Mouse (Mus musculus): ENCODE measurements around the gene Adcy3. TPM values are rescaled to one million over a fixed set of nuclear protein-coding genes. Genes with fewer than 3 reads are reported as not detected.

The Adcy3 gene
- total RNA-seq (2022): 1 to 10 TPM in 3 of 4 experiments, under 1 TPM in 1; 0.85 to 1.5 (median 1.3) TPM

DNA sequence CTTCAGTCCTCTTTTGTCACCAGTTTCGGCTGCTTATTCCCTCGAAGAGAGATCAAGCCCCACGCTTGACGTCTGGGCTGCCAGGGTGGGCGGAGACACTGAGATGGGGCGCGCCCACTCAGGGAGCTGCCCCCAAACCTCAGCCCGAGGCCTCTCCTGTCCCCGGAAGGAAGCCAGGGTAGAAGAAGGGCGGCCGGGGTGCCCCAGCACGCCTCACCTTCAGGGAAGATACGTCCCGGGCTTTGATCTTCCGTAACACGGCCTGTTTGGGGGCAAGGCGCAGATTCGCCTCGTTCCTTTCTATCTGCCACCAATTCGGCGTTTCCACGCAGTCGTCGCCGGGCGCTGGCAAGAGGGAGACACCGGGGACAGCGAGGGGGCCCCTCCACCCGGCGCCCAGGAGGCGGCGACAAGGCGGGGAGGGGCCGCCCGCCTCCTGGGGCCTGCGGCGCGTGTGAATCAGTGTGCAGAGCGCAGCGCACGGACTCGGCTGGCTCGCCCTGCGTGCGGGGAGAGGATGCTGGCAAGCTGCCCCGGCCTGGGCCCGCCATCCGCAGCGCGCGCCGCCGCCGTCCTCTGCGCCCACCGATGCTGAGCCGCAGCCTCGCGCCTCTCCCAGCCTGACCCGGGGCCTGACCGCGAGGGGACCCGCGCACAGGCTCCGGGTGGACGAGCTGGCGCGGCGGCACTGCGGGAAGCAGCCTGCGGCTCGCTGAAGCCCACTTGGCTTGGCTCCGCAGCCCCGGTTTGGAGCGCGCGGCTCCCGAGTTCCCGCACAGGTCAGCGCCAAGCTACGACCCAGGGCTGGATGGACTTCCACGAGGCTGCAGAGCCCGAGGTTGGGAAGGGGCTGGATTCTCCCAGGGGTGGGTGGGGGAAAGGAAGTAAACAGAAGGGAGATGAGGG, at the start of gene Adcy3:
Adcy3 (plus strand) TSS at position 163 of the 906 bp plus-strand sequence.
- peak in 1 of 2 experiments; percentile 36 for DNase-seq (ENCODE audit: low spot score in 2 of 2)

DNA sequence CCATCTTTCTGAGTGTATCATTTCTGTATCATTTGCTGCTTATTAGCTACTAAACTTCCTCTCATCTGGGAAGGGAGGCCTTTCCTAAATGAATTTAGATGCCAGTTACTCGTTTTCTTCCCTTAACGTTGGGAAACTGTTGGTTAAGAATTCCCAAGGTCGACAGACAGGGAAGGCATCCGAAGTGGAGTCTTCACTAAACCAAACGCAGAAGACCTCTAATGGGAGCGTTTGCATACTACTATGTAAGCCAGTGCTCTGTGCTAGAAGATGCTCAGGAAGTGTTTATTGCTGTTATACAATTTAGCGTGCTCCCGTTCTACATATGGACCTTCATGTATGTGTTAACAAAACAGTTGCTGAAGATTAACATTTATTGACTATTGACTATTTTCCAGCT, 49.5 kb upstream of the Adcy3 start:
- DNase-seq (ENCODE audit: low spot score in 2 of 2): no peak

DNA sequence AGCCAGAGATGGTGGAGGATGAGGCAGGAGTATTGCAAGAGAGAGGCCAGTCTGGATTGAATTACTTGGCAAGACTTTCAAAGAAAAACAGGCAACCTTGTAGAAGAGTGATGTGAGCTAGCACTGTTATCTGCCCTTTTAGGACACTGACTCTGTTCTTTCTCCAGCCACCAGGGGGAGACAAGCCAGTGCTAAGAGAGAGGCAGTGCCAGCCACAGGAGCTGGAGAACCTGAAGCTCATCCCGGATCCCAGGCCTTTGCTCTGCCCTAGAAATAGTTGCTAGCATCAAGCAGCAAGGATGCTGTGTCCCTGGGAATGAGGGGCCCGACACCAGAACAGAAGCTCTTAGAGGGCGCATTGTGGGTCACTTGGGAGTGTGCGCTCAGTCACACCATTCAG, 25.5 kb upstream of the Adcy3 start:
- peak; percentile 36 to 38 for DNase-seq (ENCODE audit: low spot score in 2 of 2)

DNA sequence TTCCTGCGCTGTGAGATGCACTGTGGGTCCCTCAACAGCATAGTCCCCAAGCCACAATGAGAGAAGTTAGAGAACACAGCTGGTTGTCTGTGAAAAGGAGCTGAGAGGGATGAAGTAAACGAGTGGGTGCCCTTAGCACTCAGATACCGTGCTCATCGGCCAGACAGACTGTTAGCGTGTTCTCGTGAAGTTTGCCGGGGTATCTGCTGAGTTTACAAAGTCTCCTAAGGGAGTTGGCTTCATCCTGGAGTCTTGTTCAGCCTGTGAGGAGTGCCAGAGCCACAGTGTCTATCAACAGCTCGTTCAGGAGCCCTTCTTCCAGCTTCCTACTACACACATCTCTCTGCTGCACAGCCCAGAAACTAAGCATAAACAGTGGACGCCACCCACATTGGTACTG, 16.8 kb upstream of the Adcy3 start:
- DNase-seq (ENCODE audit: low spot score in 2 of 2): no peak

DNA sequence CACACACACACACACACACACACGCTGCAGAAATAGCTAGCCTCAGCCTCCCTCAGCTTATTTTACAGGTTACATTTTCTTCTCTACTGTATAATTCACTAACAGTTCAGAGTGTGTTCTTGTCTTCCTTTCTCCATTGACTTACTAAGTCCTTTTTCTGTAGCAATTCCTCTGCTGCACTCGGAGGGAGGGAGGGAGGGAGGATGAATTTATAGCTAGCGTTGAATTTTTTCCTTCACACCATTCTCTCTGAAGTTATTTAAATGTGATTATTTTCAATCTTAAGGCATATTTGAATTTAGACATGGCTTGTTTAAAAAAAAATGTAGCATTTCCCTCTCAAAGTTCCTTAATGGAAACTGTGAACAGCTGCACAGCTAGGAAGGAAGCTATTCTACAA, 15.8 kb upstream of the Adcy3 start:
- no peak for DNase-seq (ENCODE audit: low spot score in 2 of 2)

DNA sequence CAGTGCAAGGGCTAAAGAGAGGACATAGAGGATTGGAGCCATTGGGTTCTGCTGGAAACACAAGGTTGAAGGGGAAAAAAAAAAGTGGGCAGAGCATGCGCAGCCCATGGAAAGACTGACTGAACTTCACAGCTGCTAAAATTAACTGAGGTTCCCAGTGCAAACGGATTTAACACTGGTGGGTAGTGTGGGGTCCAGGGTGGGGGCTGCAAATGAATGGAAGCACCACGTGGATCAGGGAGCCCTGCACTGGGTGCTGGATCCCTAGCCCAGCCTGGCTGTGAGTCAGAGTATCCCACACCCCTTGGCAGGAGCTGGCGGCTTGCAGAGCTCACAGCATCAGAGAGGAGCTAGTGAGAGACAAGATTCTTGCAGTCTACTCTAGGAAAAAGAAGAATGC, 15.3 kb upstream of the Adcy3 start:
- no peak for DNase-seq (ENCODE audit: low spot score in 2 of 2)

DNA sequence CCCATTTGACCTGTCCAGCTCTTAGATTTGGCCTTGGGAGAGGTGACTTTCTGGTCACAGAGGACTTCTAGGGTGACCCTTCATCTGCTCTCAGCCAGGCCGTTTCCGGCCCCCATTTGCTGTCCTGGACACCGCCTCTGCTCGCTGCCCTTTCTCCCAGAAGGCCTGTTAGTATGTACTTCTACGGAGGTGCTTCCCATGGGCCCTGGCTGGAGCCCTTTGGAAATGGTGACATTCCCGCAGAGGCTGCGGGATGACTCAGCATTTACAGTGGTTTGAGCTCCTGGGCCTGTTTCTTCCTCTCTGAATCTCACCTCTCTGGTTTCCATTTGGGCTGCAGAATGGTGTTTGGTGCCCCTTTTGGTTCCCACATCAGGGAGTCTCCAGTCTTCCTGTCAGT, 5.6 kb upstream of the Adcy3 start:
- DNase-seq (ENCODE audit: low spot score in 2 of 2): no peak

DNA sequence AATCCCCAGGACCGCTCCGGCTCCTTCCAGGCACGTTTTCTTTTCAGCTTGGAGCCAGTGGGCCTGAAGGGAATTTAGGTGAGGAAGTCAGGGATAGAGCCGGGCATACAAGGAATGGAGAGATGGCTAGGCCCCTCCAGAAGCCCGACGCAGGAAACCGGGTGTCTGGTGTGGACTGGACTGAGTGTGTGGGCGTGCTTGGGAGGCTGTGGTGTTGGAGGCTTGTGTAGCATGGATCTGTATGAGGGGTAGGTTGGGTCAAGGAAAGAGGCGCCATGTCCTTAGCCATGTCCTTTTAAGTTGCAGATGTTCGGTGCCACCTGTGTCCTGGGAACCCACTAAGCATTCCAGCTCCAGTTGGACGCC, 927 bp downstream of the Adcy3 start:
- DNase-seq (ENCODE audit: low spot score in 2 of 2): no peak

DNA sequence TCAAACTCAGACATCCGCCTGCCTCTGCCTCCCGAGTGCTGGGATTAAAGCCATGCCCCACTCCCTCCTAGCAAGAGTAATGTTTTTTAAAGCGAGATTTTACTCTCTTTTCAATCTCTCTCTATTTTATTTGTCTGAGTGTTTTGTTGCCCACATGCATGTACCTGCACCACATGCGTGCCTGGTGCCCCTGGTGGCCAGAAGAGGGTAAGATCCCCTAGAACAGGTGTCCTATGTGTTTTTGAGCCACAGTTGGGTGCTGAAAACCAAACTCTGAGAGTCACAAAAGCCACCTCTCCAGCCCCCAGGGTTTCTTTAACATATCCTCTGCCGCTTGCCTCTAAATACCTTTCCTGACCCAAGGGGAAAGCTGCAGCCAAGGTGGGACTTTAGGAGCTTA, 10.3 kb downstream of the Adcy3 start:
- no peak for DNase-seq (ENCODE audit: low spot score in 2 of 2)

DNA sequence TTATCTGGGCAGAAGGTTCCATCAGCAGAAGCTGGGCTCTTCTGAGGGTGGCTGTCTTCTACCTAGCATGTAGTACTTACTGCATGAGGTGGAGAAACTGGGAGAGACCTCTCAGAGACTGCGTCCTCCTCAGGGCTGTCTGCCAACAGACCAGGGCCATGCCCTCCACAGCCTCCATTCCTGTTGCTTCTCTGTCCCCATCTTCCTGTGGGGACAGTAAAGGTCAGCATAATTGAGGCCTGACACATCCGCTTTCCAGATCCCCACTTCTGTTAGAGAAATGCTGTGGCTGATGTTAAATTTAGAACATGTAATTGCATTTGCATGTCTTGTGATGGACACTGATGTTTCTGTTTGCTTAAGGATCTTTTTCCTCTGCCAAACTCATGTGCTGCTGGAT, 18.0 kb downstream of the Adcy3 start:
- DNase-seq (ENCODE audit: low spot score in 2 of 2): no peak

DNA sequence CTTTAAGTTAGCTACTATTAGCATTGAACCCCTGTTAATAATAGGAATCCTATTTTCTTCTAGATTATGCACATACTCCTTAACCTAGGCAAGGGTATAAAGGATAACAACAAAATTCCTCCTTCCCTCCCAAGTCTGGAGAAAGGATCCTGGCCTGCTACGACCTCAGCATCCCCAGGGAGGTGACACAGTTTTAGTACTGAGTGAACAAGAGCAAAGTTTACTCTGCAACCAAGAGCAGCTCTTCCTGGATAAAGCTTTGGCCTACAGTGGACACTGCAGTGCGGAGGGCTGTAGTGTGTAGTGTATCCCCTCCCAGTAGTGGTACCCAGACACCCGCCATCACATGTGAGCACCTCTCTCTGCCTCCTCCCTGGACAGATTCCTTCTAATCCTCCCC, 19.1 kb downstream of the Adcy3 start:
- DNase-seq (ENCODE audit: low spot score in 2 of 2): peak in 1 of 2 experiments; percentile 22

DNA sequence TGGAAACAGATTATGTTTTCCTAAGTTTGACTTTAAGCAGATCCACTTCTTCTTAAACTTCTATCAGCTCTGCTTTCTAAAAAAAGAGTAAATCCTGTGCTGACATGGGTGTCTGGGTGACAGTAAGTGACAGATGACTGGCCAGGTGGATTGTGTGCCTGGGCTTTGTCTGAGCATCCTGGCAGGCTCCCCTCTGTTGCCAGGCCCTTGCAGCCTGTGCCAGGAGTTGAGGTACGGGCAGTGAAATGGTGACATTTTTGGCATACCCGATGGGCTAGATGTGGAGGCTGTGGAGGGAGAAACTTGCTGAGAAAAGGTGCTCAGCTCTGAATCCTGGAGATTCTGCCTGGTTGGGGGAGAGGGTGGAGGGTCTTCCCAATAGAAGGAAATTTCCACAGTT, 24.6 kb downstream of the Adcy3 start:
- no peak for DNase-seq (ENCODE audit: low spot score in 2 of 2)

DNA sequence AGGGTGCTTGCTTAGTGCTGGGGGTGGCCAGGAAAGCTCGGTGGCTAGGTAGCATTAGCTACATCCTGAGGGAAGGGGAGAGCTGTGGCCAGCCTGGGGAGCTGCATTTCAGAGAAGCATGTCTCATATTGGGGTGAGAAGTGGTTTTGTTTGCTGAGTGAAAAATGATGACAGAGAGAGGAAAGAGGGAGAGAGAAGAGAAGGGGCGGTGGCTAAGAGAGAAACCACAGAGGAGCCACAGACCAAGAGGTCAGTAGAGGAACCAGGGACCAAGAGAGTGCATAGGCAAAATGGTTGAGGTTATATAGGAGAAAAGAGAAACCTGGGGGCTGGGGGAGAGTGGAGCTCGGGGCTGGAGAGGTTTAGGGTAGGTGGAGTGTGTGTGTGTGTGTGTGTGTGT, 25.3 kb downstream of the Adcy3 start:
- DNase-seq (ENCODE audit: low spot score in 2 of 2): no peak

DNA sequence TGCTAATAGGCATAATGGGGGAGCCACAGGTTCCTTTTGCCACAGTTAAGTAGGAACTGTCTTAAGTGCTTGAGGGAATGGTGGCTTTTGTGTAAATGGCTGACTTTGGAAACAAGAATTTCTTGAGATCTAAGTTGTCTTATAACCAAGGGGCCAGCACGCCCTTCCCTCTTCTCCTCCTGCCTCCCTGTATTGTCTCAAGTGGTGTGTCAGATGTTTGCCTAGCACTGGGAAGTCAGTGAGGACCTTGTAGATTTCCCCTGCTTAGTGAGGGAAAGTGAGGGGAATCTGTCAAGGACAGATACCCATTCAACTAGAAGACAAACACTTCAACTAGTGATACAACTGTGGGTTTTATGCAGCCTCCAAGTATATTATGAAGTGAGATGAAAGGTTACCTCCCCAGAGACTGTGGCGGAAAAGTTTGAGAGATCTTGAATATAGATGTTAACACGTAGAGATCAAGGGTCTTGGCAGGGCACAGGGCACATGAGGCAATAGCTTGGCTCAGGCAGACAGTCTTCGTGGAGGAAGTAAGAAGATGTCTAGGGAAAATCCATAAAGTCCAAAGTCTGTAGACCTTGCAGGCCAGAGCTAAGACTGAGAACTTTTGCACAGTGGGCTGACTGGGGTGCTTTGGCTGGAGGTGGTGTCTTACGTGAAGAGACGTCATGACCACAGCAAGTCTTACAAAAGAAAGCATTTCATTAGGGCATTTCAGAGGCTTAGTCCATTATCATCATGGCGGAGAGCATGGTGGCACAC, 26.1 kb downstream of the Adcy3 start:
- DNase-seq (ENCODE audit: low spot score in 2 of 2): no peak

DNA sequence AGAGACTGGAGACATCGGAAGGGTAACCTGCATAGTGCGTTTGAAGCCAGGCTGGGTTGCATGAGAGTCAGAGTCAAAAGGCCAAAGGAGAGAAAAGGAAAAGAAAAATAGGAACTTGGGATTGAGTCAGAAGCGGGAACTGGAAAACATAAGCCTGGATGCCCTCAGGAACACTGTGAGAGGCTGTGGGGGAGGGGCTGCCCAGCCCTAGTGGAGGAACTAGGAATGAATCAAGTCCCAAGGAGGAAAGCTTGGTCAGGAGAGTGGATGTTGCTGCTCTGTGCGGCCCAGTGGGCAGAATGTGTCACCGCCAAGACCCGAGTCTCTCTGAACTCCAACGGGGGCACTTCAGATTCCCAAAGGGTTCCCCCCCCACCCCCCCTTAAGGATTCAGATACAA, 27.4 kb downstream of the Adcy3 start:
- no peak for DNase-seq (ENCODE audit: low spot score in 2 of 2)

DNA sequence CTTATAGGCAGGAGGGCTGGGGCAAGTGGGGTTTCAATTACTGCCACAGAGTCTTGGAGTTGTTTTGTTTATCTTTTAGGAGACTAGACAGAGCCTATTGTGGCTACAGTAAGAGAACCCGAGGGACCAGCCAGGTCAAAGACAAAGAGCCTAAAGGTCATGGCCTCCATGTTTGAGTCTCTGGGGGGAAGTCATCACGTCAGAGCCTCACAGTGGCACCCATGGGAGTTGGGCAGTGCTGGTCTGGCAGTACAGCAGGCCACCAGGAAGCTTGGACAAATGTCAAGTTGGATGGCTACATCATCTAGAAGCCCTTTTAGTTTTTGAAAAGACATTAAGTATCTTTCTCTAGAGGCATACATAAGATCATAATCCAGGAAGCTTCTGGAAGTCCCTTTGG, 30.0 kb downstream of the Adcy3 start:
- DNase-seq (ENCODE audit: low spot score in 2 of 2): no peak

DNA sequence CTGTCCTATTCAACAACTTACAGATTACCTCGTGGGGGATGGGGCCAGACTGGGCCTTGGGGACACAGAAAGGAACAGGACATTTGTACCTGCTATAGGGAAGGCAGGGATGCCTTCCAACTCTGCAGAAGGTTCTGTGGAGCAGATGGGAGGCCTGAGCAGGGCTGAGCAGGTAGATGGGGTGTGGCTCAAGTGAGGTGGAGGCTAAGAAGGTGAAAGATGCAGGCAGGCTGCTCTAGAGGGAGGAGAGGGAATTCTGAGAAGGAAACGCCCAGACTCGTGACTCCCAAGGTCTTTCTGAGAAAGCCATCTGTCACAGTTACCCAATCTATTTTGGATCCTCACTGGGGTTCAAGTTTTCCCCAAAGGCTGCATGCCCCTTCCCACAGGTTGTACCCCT, 34.1 kb downstream of the Adcy3 start:
- no peak for DNase-seq (ENCODE audit: low spot score in 2 of 2)

DNA sequence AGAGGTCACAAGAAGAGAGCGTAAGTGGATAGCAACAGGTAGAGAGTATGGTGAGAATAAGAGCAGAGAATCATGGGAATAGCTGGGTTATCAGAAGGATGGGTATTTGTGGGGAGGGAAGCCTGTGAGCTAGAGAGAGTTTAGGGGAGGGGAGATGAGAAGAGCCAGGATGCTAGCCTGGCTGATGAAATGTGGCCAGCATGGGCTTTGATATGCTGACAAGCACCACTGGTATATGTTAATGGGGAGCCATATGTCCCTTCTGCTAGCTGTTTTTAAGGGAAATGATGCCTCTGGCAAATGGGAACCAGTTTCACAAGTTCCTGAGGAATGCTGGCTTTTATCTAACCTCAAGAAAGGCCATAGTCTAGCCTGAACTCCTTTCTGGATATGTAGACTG, 36.2 kb downstream of the Adcy3 start:
- no peak for DNase-seq (ENCODE audit: low spot score in 2 of 2)

DNA sequence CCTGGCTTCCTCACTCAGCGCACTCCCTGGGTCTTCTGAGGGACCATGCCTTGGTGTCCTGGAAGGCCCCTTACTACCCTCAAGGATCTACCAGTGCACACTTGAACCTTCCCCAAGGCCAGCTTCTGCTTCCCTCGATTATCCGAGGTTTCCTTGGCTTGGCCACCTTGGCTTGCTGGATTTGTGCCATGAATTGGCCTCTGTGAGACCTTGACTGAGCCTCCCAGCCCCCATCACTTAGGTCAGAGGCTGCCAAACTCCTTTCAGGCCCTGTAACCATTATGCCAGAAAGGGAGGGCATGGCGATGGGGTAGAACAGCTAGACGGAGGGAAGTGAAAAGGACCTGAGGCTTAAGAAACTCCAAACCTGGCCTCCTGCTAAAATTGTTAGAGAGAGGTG, 36.7 kb downstream of the Adcy3 start:
- DNase-seq (ENCODE audit: low spot score in 2 of 2): no peak

DNA sequence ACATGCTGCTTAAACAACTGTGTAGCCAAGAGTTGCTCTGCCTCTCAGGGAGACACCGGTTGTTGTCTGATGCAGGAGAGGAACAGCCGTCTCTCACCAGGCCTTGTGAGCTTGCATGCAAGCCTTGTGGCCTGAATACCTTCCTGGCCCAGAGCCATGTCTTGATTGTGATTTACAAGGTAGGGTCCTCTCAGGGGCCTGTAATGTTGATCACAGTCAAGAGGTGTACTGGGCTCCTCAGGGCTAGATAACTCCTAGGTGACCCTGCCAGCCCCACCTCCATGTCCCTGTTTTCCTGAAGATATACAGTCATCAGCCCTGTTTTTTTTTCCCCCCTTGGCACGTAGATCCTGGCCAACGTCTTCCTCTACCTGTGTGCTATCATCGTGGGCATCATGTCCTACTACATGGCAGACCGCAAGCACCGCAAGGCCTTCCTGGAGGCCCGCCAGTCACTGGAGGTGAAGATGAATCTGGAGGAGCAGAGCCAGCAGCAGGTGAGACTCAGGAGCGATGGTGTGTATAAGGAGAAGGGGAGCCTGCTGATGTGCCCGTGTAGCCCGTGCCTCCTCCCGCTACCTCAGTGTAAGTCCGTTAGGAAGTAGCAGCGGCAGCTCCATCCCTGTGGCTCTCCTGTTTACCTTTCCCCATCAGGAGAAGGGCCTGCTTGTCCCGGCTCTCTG, 40.3 kb downstream of the Adcy3 start:
- no peak for DNase-seq (ENCODE audit: low spot score in 2 of 2)

DNA sequence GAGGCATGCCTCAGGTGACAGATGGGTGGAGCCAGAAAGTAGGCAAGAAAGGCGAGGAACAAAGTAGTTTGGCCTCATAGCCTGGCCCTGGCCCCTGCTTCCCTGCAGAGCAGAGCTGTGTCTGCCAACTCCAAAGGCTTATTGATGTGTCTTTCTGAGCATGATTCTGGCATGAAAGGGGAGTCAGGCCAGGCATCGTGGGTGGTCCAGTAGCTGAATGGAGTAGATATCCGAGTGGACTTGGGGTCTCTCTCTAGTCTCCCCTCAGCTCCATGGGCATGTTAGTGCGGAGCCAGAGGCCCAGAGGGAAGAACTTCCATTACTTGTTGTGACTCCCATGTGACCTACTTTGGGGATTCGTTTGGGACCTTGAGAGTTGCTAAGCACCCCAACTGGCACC, 45.9 kb downstream of the Adcy3 start:
- DNase-seq (ENCODE audit: low spot score in 2 of 2): no peak

DNA sequence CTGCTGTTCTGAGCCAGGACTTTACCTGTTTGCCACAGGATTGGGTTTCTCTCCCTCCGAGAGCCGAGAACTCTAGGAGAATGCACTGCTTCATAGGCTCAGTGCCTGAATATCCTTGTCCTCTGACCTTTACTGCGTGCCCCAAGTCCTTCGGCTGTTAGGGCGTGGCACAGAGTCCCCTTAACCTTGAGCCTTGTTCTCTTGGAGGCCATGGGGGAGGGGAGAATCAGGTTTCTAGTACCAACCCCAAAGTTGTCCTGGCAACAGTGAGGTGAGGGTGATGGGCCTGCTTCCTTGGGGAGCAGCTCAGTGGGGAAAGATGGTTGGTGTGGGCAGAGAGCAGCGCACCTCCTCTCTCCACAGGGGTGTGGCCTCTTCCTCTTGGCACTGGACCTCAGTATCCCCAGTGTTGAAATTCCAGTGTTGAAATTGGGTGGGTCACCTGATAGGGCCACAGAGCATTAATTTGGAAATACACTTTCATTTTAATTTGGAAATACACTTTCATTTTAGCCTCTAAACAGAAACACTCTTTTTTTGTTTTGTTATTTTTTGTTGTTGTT, 46.8 kb downstream of the Adcy3 start:
- no peak for DNase-seq (ENCODE audit: low spot score in 2 of 2)
